Mouse (Mus musculus) G1E (cell line): Measurements from ENCODE around the gene Myo3b. TPM values are rescaled to one million over a fixed set of nuclear protein-coding genes. Genes with fewer than 3 reads are reported as not detected.

Experiments
- ATAC-seq: 2 replicates; pipeline ENCODE4 v1.8.0; 2016; ENCODE audit warnings: mild to moderate bottlenecking; ENCODE audit not compliant: insufficient number of reproducible peaks, poor library complexity, low FRiP score, severe bottlenecking; ENCODE audit errors: extremely low read depth
- DNase-seq: peaks from one replicate; pipeline ENCODE4 v3.0.0; 2012; ENCODE audit warnings: low spot score
- H3K27me3 ChIP-seq: 2 replicates; pipeline ENCODE4 v1.6.1; 2012; ENCODE audit warnings: mild to moderate bottlenecking, low read length, inconsistent platforms; ENCODE audit not compliant: insufficient read depth
- H3K36me3 ChIP-seq: replicated peaks from 2 replicates; pipeline ENCODE3; 2012; ENCODE audit warnings: mild to moderate bottlenecking, inconsistent platforms
- H3K4me1 ChIP-seq: 2 replicates; pipeline ENCODE4 v1.6.1; 2012; ENCODE audit warnings: low read depth, low read length, inconsistent platforms, mixed read lengths; ENCODE audit not compliant: insufficient read depth
- H3K4me3 ChIP-seq: 2 replicates; pipeline ENCODE4 v1.5.1; 2012; ENCODE audit warnings: low read depth, mild to moderate bottlenecking, inconsistent platforms, low read length, moderate library complexity, mixed read lengths
- H3K9me3 ChIP-seq: replicated peaks from 2 replicates; pipeline ENCODE4 v1.6.1; 2012; ENCODE audit warnings: inconsistent platforms
- CTCF ChIP-seq: IDR thresholded peaks from 2 replicates; pipeline ENCODE4 v1.5.1; 2012; ENCODE audit warnings: low read depth, low read length, inconsistent platforms, mixed read lengths
- GATA1 ChIP-seq: IDR thresholded peaks from 2 replicates; pipeline ENCODE4 v1.6.1; 2012; ENCODE audit warnings: borderline replicate concordance, low read length, inconsistent platforms, mixed read lengths
- GATA2 ChIP-seq: IDR thresholded peaks from 2 replicates; pipeline ENCODE4 v1.6.1; 2012; ENCODE audit warnings: low read depth, low read length, inconsistent platforms, borderline replicate concordance
- POLR2AphosphoS5 ChIP-seq: IDR thresholded peaks from 2 replicates; pipeline ENCODE4 v1.6.1; 2012; ENCODE audit warnings: low read depth, low read length, inconsistent platforms; ENCODE audit not compliant: insufficient replicate concordance
- TAL1 ChIP-seq: conservative IDR thresholded peaks from 2 replicates; pipeline ENCODE4 v1.6.1; 2012; ENCODE audit warnings: low read depth, low read length, inconsistent platforms, mixed read lengths
- polyA plus RNA-seq: library from polyadenylated mRNA; stranded (reverse); fragments of >175 nt; gene quantifications from 2 replicates; pipeline ENCODE4 v1.2.3, GENCODE M21; 2012
- total RNA-seq, 2 experiments: library from RNA; stranded (forward) in 1 of 2; stranded (reverse) in 1 of 2; fragments of 200-1000 nt in 1 of 2; fragments of >200 nt in 1 of 2; fragmentation: Nextera tagmentation in 1 of 2; gene quantifications; 2 replicates each; pipeline ENCODE4 v1.2.3; 2014 to 2017

Gene Myo3b
- total and polyA plus RNA-seq, 3 experiments, result 0.05 TPM; not detected in 2

DNA sequence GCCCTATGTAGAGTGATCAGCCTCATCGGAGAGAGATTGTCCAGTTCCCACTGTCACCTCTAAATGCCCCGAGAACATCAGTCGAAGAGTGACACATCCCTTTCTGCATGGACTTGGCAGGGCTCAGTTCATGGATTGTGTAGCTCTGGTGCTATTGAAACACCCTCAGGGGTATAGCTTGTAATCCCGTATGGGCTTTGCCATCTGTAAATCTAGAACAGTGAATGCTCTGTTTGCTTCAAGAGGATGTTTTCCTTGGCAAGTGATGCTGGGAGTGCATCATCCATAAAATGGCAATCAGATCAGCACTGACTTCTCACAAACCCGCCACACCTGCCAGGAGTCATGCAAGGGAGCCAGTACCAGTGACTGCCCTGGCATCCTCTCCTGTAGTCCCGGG lies 380.4 kb downstream of the Myo3b start:
- no peak for TF ChIP-seq POLR2AphosphoS5
- no peak for TF ChIP-seq CTCF
- no peak for TF ChIP-seq TAL1
- no peak for TF ChIP-seq GATA1
- TF ChIP-seq GATA2, result no peak

DNA sequence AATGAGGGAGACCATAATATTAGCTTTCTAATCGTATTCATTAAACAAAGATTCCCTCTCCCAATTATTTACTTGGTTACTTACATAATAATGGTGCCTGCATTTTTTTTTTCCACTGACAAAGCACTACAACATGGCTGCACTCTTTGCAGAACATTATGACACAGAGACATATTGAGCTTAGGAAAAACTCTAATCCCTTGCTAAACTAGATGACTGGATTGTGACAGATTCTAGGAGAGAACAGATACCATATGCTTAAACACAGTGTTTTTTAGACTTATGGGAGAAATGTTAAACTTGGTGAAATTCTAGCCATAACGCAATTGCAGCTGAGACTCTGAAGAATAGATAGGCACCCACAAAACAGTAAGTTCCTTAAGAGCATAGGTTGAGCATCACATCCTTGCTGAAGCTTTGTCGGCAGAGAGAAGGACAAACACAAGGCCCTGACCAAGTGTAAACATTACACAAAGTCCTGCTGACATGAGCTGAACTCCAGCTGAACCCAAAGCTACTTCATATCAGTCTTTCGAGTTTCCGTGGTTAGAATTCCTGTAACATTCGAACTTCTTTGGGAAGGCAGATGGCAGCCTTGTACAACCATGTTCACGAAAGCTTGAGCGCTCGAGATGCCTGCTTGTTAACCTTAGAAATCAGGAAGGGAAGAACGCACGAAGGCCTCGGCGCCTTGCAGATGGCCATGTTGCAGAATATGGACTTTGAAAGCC lies 382.4 kb downstream of the Myo3b start:
- ATAC-seq (no peak), DNase-seq (no peak)
- H3K36me3 ChIP-seq, result no peaks in the 10 kb centered on the region
- no peak for TF ChIP-seq TAL1
- TF ChIP-seq POLR2AphosphoS5, result no peak
- no peak for TF ChIP-seq GATA1
- TF ChIP-seq GATA2, result no peak
- TF ChIP-seq CTCF, result no peak
- H3K27me3 ChIP-seq, result no peaks in the 10 kb centered on the region
- H3K9me3 ChIP-seq, result no peaks in the 10 kb centered on the region
- no peaks in the 10 kb centered on the region for H3K4me1 ChIP-seq
- no peak overlapping the region for H3K4me3 ChIP-seq

More for the DNA sequence above, 380.4 kb downstream of the Myo3b start:
- no peak overlapping the region for H3K4me3 ChIP-seq
- H3K27me3 ChIP-seq, result no peaks in the 10 kb centered on the region
- no peak for ATAC-seq
- H3K4me1 ChIP-seq, result no peaks in the 10 kb centered on the region
- H3K9me3 ChIP-seq, result no peaks in the 10 kb centered on the region
- DNase-seq, result no peak
- H3K36me3 ChIP-seq, result no peaks in the 10 kb centered on the region

DNA sequence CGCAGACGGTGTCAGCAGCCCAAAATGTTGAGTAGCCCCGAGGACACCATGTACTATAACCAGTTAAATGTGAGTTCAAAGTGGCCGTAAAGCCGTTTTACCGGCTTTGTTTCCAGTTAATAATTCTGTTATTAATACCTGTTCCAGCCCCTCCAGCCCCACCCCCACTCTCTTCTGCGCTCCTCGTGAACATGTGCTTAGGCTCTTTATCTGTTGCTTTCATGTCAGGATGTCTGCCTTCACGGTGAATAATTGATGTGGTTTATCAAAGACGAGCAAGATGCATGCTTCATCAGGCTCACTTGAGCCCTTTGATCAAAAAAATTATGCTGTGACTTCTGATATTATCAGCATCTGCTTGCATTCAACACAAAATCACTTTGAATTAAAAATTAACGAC lies 386.7 kb downstream of the Myo3b start:
- H3K9me3 ChIP-seq, result no peaks in the 10 kb centered on the region
- H3K4me3 ChIP-seq, result no peak overlapping the region
- H3K4me1 ChIP-seq, result no peaks in the 10 kb centered on the region
- TF ChIP-seq POLR2AphosphoS5, result no peak
- no peak for TF ChIP-seq TAL1
- TF ChIP-seq GATA1, result no peak
- no peak for TF ChIP-seq CTCF
- TF ChIP-seq GATA2, result no peak
- H3K27me3 ChIP-seq, result no peaks in the 10 kb centered on the region
- H3K36me3 ChIP-seq, result no peaks in the 10 kb centered on the region
- no peak for DNase-seq
- no peak for ATAC-seq

DNA sequence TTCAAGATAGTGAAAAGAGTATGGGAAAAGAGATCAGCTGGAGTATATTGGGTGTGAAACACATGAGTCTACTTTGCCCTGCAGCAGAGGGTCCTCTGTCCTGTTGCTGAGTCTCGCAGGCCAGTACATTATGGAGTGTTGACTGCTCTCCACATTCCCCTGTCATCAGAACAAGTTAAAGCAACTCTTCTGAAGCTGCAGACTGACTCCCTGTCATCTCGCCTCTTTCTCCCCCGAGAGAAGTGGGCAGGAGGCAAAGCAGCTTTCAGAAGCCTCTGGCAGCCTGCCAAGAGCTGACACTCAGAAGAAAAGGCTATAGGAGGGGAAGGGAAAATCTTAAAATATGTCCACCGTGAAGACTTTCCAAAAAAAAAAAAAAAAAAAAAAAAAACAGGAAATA lies 404.1 kb downstream of the Myo3b start:
- Histone ChIP-seq H3K4me3 (no peak overlapping the region), H3K4me1 (no peaks in the 10 kb centered on the region), H3K36me3 (no peaks in the 10 kb centered on the region), H3K27me3 (no peaks in the 10 kb centered on the region; the same call in 1 of the 2 replicates), H3K9me3 (no peaks in the 10 kb centered on the region)
- no peak for DNase-seq
- ATAC-seq, result no peak
- TF ChIP-seq GATA1 (no peak), POLR2AphosphoS5 (no peak), CTCF (no peak), GATA2 (no peak), TAL1 (no peak)

DNA sequence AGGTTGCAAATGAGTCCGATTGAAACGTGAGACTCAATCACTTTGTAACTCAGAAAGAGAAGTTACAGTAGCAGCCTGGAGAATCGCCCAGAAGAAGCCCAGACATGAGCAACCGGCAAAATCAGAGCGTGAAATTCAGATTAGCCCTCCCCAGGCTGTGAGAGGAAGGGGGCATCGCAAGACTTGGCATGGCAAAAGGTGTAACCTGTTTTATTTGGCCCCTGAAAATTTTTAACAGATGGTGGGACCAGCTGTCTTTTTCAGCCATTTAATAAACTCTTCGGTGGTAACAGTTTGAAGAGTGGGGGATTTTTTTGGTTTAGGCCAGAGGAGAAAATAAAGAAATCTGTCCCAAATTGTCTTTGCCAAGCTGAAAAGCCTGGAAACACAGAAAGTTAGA lies 405.2 kb downstream of the Myo3b start:
- TF ChIP-seq POLR2AphosphoS5, result no peak
- TF ChIP-seq GATA1, result no peak
- TF ChIP-seq GATA2, result no peak
- TF ChIP-seq CTCF, result no peak
- no peak for TF ChIP-seq TAL1
- Histone ChIP-seq H3K4me1 (no peaks in the 10 kb centered on the region), H3K9me3 (no peaks in the 10 kb centered on the region), H3K4me3 (no peak overlapping the region), H3K27me3 (no peaks in the 10 kb centered on the region; the same call in 1 of the 2 replicates), H3K36me3 (no peaks in the 10 kb centered on the region)
- DNase-seq (no peak), ATAC-seq (no peak)

DNA sequence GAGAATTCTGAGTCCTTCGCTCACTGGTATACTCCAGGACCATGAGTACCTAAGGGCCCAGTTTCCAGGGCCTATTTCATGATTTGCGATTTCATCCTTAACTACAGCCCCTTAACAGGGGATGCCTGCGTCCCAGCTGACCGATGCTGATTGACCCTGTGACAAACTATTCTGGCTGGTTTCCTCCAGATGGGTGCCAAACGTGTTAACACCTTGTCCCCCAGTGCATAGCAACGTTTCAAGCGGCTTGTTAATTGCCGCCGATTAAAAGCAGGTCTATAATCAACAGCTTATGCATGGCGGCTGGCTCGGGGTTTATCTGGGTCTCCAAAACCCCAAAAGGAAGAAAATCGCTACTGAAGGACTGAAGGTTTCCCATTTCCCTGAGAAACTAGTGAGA lies 417.3 kb downstream of the Myo3b start:
- no peaks in the 10 kb centered on the region for H3K36me3 ChIP-seq
- no peak overlapping the region for H3K4me3 ChIP-seq
- peaks cover 10% of the 10 kb centered on the region for H3K27me3 ChIP-seq
- H3K9me3 ChIP-seq, result no peaks in the 10 kb centered on the region
- DNase-seq (no peak), ATAC-seq (no peak)
- no peaks in the 10 kb centered on the region for H3K4me1 ChIP-seq
- no peak for TF ChIP-seq GATA1
- no peak for TF ChIP-seq CTCF
- TF ChIP-seq GATA2, result no peak
- no peak for TF ChIP-seq POLR2AphosphoS5
- no peak for TF ChIP-seq TAL1

DNA sequence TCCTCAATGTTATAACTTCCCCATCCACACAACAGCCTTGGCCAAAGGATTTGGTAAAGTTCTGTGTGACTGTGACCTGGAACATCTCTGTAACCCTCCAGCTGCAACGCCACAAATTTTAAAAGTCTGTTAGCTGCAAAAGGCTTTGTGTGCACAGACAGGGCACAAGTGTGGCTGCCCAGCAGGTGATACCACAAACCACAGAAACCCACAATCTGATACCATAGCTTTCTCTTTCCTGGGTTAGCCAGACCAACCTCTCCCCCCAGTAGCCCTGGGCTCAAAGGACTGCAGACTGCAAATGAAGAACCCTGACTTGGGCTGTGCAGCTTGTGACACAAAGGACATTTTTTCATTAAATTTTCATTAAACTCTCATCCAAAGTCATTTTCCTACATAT lies 424.7 kb downstream of the Myo3b start:
- Histone ChIP-seq H3K36me3 (no peaks in the 10 kb centered on the region), H3K27me3 (no peaks in the 10 kb centered on the region; the same call in 1 of the 2 replicates), H3K4me1 (no peaks in the 10 kb centered on the region), H3K4me3 (no peak overlapping the region), H3K9me3 (no peaks in the 10 kb centered on the region)
- ATAC-seq (no peak), DNase-seq (no peak)
- TF ChIP-seq TAL1, result no peak
- no peak for TF ChIP-seq CTCF
- TF ChIP-seq GATA2, result no peak
